Mouse (Mus musculus) ES-Bruce4 (cell line): ENCODE data around the gene Mapk12. TPM values are rescaled to one million over a fixed set of nuclear protein-coding genes. Genes with fewer than 3 reads are reported as not detected.

Experiments used
- H3K27ac ChIP-seq: 2 replicates; pipeline ENCODE4 v1.5.1; 2012; ENCODE audit warnings: low read length, inconsistent platforms; ENCODE audit not compliant: insufficient read depth
- H3K27me3 ChIP-seq: 2 replicates; pipeline ENCODE4 v1.6.1; 2012; ENCODE audit warnings: mild to moderate bottlenecking, low read length, inconsistent platforms; ENCODE audit not compliant: control insufficient read depth, poor library complexity, insufficient read depth, severe bottlenecking
- H3K36me3 ChIP-seq: 2 replicates; pipeline ENCODE4 v1.6.1; 2012; ENCODE audit warnings: inconsistent platforms, mild to moderate bottlenecking, low read length, moderate library complexity; ENCODE audit not compliant: control insufficient read depth, poor library complexity, insufficient read depth, severe bottlenecking
- H3K4me1 ChIP-seq: one replicate; pipeline ENCODE4 v1.8.1; 2011; ENCODE audit warnings: low read length; ENCODE audit not compliant: control insufficient read depth, insufficient read depth
- H3K4me3 ChIP-seq: 2 replicates; pipeline ENCODE4 v1.5.1; 2011; ENCODE audit warnings: low read depth, mild to moderate bottlenecking, low read length
- H3K9ac ChIP-seq: 2 replicates; pipeline ENCODE4 v1.6.1; 2012; ENCODE audit warnings: low read depth, mild to moderate bottlenecking, inconsistent platforms; ENCODE audit not compliant: poor library complexity, severe bottlenecking
- H3K9me3 ChIP-seq: replicated peaks from 2 replicates; pipeline ENCODE4 v1.6.1; 2012; ENCODE audit warnings: mild to moderate bottlenecking, low read length, inconsistent platforms; ENCODE audit not compliant: control insufficient read depth, poor library complexity, insufficient read depth, severe bottlenecking
- CTCF ChIP-seq: IDR thresholded peaks from one replicate; pipeline ENCODE4 v1.8.1; 2011; ENCODE audit warnings: low read depth, low read length
- EP300 ChIP-seq: IDR thresholded peaks from 2 replicates; pipeline ENCODE4 v1.6.1; 2011; ENCODE audit warnings: low read depth, low read length; ENCODE audit not compliant: insufficient read depth
- POLR2A ChIP-seq: IDR thresholded peaks from one replicate; pipeline ENCODE4 v1.8.1; 2011; ENCODE audit warnings: low read length; ENCODE audit not compliant: insufficient read depth
- polyA plus RNA-seq: library from polyadenylated mRNA; stranded (reverse); fragments of >200 nt; gene quantifications from 2 replicates; pipeline ENCODE4 v1.2.4, GENCODE M21; 2011; ENCODE audit warnings: low read depth; ENCODE audit not compliant: missing spikeins, insufficient read depth, insufficient read length

Mapk12 gene
- polyA plus RNA-seq, 1 experiment = 38.2 TPM

- peak within 1 kb of the TSS; percentile 10; the same call in 1 of the 2 replicates for H3K27ac ChIP-seq
- peak within 1 kb of the TSS; percentile 88 for H3K4me3 ChIP-seq
- H3K4me1 ChIP-seq = no peaks in the 10 kb centered on the region
- TF ChIP-seq POLR2A (no peak), CTCF (no peak), EP300 (no peak)
- H3K9ac ChIP-seq = peak within 1 kb of the TSS; percentile 73
- H3K36me3 ChIP-seq = peaks cover 3% of the 10 kb centered on the region; the same call in 1 of the 2 replicates
- no peaks in the 10 kb centered on the region for H3K27me3 ChIP-seq
- no peaks in the 10 kb centered on the region for H3K9me3 ChIP-seq
These were observed 17.7 kb downstream of the Mapk12 start, which contains the start of gene Tubgcp6 for GRCm38 (mm10) chr15:89122649-89123366. Gene Tubgcp6, minus strand, starts transcription at chr15:89123112.

GRCm38 (mm10) chr15:89118007-89118406 is 22.5 kb downstream of the Mapk12 start:
- H3K36me3 ChIP-seq = peaks cover 20% of the 10 kb centered on the region; the same call in 1 of the 2 replicates
- no peak overlapping the region for H3K27ac ChIP-seq
- no peaks in the 10 kb centered on the region for H3K9me3 ChIP-seq
- H3K27me3 ChIP-seq = no peaks in the 10 kb centered on the region
- no peak overlapping the region for H3K4me3 ChIP-seq
- H3K9ac ChIP-seq = no peak overlapping the region
- TF ChIP-seq EP300 (no peak), CTCF (no peak), POLR2A (no peak)
- no peaks in the 10 kb centered on the region for H3K4me1 ChIP-seq

GRCm38 (mm10) chr15:89110147-89110546 is 30.4 kb downstream of the Mapk12 start:
- no peak overlapping the region for H3K27ac ChIP-seq
- no peaks in the 10 kb centered on the region for H3K27me3 ChIP-seq
- peaks cover 30% of the 10 kb centered on the region for H3K36me3 ChIP-seq
- TF ChIP-seq CTCF = peak; percentile 43
- TF ChIP-seq EP300 = no peak
- no peak overlapping the region for H3K9ac ChIP-seq
- H3K9me3 ChIP-seq = no peaks in the 10 kb centered on the region
- no peaks in the 10 kb centered on the region for H3K4me1 ChIP-seq
- H3K4me3 ChIP-seq = no peak overlapping the region

- no peak for TF ChIP-seq POLR2A
- TF ChIP-seq CTCF = no peak
- TF ChIP-seq EP300 = no peak
- Histone ChIP-seq H3K4me3 (no peak overlapping the region), H3K9me3 (no peaks in the 10 kb centered on the region), H3K36me3 (peaks cover 36% of the 10 kb centered on the region), H3K4me1 (no peaks in the 10 kb centered on the region), H3K9ac (no peak overlapping the region), H3K27me3 (no peaks in the 10 kb centered on the region), H3K27ac (no peak overlapping the region)
These were observed 33.5 kb downstream of the Mapk12 start for GRCm38 (mm10) chr15:89106976-89107375.

- Histone ChIP-seq H3K9me3 (no peaks in the 10 kb centered on the region), H3K27ac (no peak overlapping the region), H3K27me3 (no peaks in the 10 kb centered on the region), H3K9ac (no peak overlapping the region), H3K4me3 (no peak overlapping the region), H3K4me1 (no peaks in the 10 kb centered on the region), H3K36me3 (peaks cover 38% of the 10 kb centered on the region)
- no peak for TF ChIP-seq EP300
- TF ChIP-seq CTCF = no peak
- TF ChIP-seq POLR2A = no peak
These were observed 34.4 kb downstream of the Mapk12 start for GRCm38 (mm10) chr15:89106073-89106472.

- H3K27me3 ChIP-seq = no peaks in the 10 kb centered on the region
- no peaks in the 10 kb centered on the region for H3K4me1 ChIP-seq
- H3K36me3 ChIP-seq = peaks cover 49% of the 10 kb centered on the region
- no peaks in the 10 kb centered on the region for H3K9me3 ChIP-seq
- TF ChIP-seq POLR2A (no peak), CTCF (no peak), EP300 (no peak)
- no peak overlapping the region for H3K27ac ChIP-seq
- no peak overlapping the region for H3K9ac ChIP-seq
- H3K4me3 ChIP-seq = no peak overlapping the region
These were observed 36.1 kb downstream of the Mapk12 start for GRCm38 (mm10) chr15:89104425-89104824.
